Mouse (Mus musculus) small intestine, adult 2 months (tissue): ENCODE measurements at regions not wholly inside any gene's neighbourhood (a gene's known extent, or its start where the extent isn't known, plus 50 kb on each side); places are given as distances from the start of the nearest gene placed in this dataset.
"Not testable (repeated sequence)": the region's sequence is repeated elsewhere in the genome, so short reads cannot be mapped to it uniquely, and the experiment has no call there.

ENCODE experiments used
- H3K27ac ChIP-seq: fragments of 200-500 bp; 2 replicates; pipeline ENCODE4 v1.5.1; 2012; ENCODE audit warnings: low read depth, low read length, control low read depth, inconsistent platforms; ENCODE audit not compliant: insufficient read depth
- H3K27me3 ChIP-seq: fragments of 200-500 bp; 2 replicates; pipeline ENCODE4 v1.6.1; 2012; ENCODE audit warnings: mild to moderate bottlenecking, moderate library complexity, low read length, inconsistent platforms; ENCODE audit not compliant: control insufficient read depth, insufficient read depth
- H3K36me3 ChIP-seq: fragments of 200-500 bp; 2 replicates; pipeline ENCODE4 v1.6.1; 2012; ENCODE audit warnings: mild to moderate bottlenecking, low read length, control low read depth, inconsistent platforms; ENCODE audit not compliant: control insufficient read depth, insufficient read depth
- H3K4me1 ChIP-seq: fragments of 200-500 bp; 2 replicates; pipeline ENCODE4 v1.6.1; 2012; ENCODE audit warnings: low read length, inconsistent platforms, mixed read lengths; ENCODE audit not compliant: control insufficient read depth, insufficient read depth, insufficient read length
- H3K4me3 ChIP-seq: fragments of 200-500 bp; 2 replicates; pipeline ENCODE4 v1.5.1; 2012; ENCODE audit warnings: low read depth, mild to moderate bottlenecking, control low read depth, inconsistent platforms, low read length, moderate library complexity
- CTCF ChIP-seq: fragments of 200-500 bp; IDR thresholded peaks from 2 replicates; pipeline ENCODE4 v1.5.1; 2012; ENCODE audit warnings: low read depth, mild to moderate bottlenecking, control low read depth, inconsistent platforms, low read length, moderate library complexity, mixed read lengths; ENCODE audit not compliant: insufficient replicate concordance, insufficient read length; ENCODE audit errors: extremely low read depth
- POLR2A ChIP-seq: fragments of 200-500 bp; IDR thresholded peaks from 2 replicates; pipeline ENCODE4 v1.6.1; 2012; ENCODE audit warnings: low read depth, mild to moderate bottlenecking, control low read depth, inconsistent platforms, low read length, moderate library complexity
- WGBS: fragments of 180-500 bp; shearing (Covaris S2); methylation state at CpG from one replicate; pipeline ENCODE4 v1.1.7; 2018; 5-methylcytosine and 5-hydroxymethylcytosine counted together

DNA sequence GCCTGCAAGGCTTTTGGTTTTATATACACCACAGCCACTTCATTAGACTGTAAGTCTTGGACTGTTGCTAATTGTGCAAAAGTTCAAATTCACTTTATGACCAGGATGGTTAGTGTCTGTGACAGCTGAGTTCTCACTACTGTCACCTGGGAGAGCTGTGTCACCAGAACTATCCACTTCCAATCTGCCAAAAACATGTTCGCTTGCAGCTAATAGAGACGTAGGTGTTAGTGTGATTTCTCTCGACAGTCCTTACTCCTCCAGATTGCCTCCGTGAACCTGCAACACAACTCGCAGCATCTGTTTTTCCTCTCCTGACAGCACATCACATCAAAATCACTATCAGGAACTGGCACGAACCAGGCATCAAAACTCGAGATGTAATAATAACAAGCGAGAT, 491.3 kb upstream of the Klf6 start:
- 81% methylated on average over 8 of the region's 8 CpGs for WGBS
- H3K4me1 ChIP-seq, result peaks cover 2% of the 10 kb centered on the region; the same call in 1 of the 2 replicates
- no peak overlapping the region for H3K4me3 ChIP-seq
- no peaks in the 10 kb centered on the region for H3K36me3 ChIP-seq
- no peak overlapping the region for H3K27ac ChIP-seq
- no peak for TF ChIP-seq POLR2A
- no peak for TF ChIP-seq CTCF
- no peaks in the 10 kb centered on the region for H3K27me3 ChIP-seq

DNA sequence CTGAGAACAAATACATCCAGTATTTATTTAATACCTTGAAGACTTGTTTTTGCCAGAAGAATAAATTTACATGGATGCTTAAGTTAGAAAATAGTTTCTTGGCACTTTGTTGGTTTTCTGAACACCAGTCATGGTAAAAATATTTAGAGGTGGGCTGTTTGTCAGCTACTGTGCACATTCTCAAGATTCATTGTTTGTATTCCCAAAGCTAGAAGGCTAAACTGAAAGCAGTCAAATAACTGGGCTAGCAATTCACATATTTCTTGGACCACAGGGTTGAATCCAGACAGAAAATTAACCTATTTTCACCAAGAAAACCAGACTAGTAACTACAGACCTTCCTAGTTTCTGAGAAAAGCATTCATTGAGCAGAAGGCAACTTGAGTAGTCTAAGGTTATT, 488.1 kb upstream of the Klf6 start:
- Histone ChIP-seq H3K27ac (no peak overlapping the region), H3K4me3 (no peak overlapping the region), H3K36me3 (no peaks in the 10 kb centered on the region), H3K27me3 (no peaks in the 10 kb centered on the region), H3K4me1 (no peaks in the 10 kb centered on the region)
- TF ChIP-seq CTCF (no peak), POLR2A (no peak)

DNA sequence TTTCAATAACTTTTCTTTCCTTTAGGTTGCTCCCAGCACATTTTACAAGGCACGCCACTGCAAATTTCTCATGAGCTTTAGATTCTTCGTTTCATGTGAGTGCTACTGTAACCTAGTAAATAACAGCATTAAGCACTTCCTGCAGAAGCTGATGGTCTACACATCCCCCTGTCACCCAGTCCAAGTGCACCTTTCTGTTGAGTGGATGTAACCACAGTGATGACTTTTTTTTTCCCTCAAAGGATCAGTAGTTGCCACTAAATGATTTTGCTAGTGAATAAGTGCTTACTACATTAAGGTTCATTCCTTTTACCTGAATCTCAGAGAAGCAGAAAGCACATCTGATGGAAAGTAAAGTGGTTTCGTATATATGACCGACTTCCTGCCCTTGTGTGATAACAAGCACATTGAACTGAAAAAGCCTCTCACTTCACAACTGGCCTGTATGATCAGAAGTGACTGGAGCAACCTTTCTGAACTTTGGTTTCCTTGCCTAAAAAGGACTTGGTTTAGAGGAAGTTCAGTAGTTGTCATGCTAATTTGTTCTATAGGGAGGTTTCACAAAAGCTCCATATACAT, 453.0 kb upstream of the Klf6 start:
- Histone ChIP-seq H3K36me3 (no peaks in the 10 kb centered on the region), H3K4me1 (no peaks in the 10 kb centered on the region), H3K27me3 (no peaks in the 10 kb centered on the region), H3K27ac (no peak overlapping the region), H3K4me3 (no peak overlapping the region)
- WGBS, result 87% methylated on average over 4 of the region's 4 CpGs
- TF ChIP-seq CTCF (no peak), POLR2A (no peak)

DNA sequence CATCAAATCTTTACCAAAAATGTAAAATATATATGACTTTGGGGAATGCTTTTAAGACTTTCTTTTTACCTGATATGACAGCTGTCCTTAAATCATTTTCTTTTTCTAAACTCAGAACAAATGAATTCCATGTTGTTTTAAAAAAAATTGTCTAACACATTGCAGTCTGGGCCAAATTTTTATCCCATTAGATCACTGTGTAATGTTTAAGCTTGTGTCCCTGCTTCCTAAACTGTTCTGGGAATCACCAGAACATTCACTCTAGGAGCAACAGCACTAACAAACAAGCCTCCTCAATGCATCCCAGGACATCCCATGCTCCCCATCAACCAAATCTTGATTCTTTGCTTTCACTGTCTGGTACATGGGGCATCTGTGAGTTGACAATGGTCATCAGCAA, 449.2 kb upstream of the Klf6 start:
- H3K36me3 ChIP-seq, result no peaks in the 10 kb centered on the region
- no peak overlapping the region for H3K27ac ChIP-seq
- TF ChIP-seq CTCF, result no peak
- no peak for TF ChIP-seq POLR2A
- no peak overlapping the region for H3K4me3 ChIP-seq
- no peaks in the 10 kb centered on the region for H3K27me3 ChIP-seq
- no peaks in the 10 kb centered on the region for H3K4me1 ChIP-seq

DNA sequence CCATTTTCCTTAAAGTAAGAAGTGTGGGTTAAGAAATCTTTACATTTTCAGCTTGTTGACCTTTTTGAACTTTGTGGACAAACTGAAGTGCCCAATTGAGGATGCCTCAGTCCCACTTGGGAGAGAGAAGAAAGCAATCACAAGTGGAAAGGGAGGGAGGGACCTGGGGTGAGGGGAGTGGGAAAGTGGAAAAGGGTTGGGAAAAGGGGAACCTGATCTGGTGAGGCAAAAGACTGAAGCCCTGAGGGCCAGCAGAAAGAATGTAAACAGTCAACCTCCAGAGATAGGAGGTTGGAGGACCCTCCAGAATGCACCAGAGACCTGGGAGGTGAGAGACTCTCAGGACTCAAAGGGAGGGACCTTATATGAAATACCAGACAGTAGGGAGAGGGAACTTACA, 448.3 kb upstream of the Klf6 start:
- H3K27ac ChIP-seq, H3K27me3 ChIP-seq, H3K36me3 ChIP-seq, H3K4me1 ChIP-seq, H3K4me3 ChIP-seq: not testable (repeated sequence)

DNA sequence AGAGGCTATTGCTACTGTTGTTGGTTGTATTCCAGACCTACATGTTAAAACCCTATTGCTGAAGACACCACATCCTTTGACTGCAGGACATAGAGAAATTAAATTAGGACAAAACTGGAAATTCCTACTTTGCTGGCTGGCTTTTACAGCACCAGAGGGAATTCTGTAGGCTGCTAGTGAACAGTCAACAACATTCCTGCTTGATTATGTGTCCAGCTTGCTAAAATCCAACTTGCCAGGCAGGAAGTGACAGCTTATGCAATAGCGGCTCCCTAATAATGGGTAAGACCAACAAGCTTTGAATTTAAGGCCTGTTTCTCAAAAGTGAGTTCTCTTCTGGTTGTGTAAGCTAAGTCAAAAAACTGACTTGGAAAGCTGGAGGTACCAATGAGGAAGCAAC, 437.2 kb upstream of the Klf6 start:
- H3K36me3 ChIP-seq, result no peaks in the 10 kb centered on the region
- WGBS, result 70% methylated on average over 1 of the region's 1 CpGs
- H3K4me3 ChIP-seq, result no peak overlapping the region
- TF ChIP-seq POLR2A (no peak), CTCF (no peak)
- H3K27me3 ChIP-seq, result no peaks in the 10 kb centered on the region
- peaks cover 2% of the 10 kb centered on the region; the same call in 1 of the 2 replicates for H3K4me1 ChIP-seq
- no peak overlapping the region for H3K27ac ChIP-seq

DNA sequence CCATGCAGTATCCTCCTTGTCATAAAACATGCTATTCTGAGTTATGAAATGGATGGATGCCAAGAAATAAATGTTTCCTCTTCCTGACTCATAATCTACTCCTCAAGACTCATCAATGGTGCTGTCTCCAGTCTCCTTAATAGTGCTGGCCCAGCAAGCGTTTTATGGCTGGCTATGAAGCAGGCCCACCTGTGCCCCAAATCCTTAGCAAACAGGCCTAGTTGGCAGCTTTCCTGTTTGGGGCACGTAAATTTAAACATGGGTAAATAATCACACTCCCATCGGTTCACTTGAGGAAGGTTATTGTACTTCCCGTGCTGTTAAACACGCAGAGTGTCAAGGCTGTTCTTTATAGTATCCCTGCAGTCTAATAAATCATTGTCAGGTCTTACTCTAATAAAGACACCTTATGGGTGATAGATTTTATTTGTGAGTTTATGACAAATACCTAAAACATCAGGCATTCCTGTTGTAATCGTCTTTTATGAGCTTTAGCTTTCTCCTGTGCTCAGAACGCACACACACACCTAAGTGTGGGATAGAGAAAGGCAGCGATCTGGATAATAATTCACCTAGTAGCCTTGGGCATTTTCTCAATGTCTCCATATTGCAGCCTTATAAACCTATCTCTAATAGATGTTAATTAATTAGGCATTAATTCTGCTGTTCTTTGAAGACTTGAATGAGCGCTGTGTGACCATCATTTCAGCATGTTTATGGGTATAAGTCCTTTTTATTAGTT, 435.6 kb upstream of the Klf6 start:
- WGBS, result 30% methylated on average over 9 of the region's 9 CpGs

DNA sequence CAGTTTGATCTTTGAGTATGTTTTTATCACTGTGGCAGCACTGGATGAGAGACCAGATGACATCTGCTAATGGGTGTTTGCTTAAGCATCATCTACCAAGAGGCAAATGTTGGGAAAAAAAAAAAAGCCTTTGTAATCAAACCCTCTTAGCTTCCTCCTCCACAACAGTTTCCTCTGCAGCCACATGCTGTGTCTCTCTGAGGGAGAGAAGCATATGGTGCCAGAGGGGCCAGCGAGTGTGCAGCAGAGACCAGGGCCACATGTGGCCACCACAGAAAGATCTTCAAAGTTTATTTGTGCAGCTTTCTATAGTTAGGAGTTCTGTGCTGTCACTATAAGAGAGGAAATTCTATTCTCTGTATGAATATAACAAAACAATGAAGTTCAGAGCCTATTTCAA, 427.6 kb upstream of the Klf6 start:
- no peaks in the 10 kb centered on the region for H3K36me3 ChIP-seq
- H3K27me3 ChIP-seq, result no peaks in the 10 kb centered on the region
- H3K27ac ChIP-seq, result no peak overlapping the region
- 64% methylated on average over 1 of the region's 1 CpGs for WGBS
- TF ChIP-seq POLR2A (no peak), CTCF (no peak)
- H3K4me3 ChIP-seq, result no peak overlapping the region
- no peaks in the 10 kb centered on the region for H3K4me1 ChIP-seq

More for the DNA sequence above, 435.6 kb upstream of the Klf6 start:
- no peaks in the 10 kb centered on the region for H3K27me3 ChIP-seq
- H3K27ac ChIP-seq, result no peak overlapping the region
- no peaks in the 10 kb centered on the region for H3K36me3 ChIP-seq
- no peak for TF ChIP-seq CTCF
- no peak for TF ChIP-seq POLR2A
- H3K4me3 ChIP-seq, result no peak overlapping the region
- H3K4me1 ChIP-seq, result peaks cover 2% of the 10 kb centered on the region; the same call in 1 of the 2 replicates
